18 mouse cellular contexts compared by ENCODE assay signal in genomic region chr11:116497313-116497712, GRCm38 (mm10). TPM values are rescaled to one million over a fixed set of nuclear protein-coding genes. Genes with fewer than 3 reads are reported as not detected.
"Had no signal": no experiment of that assay in that cellular context is flagged by ENCODE, and none has a peak within 500 bp of the region (broad histone marks: within the 10 kb centered on the region; RNA-seq: fewer than 3 reads in every experiment).

No protein-coding gene starts in this region.

- H3K4me3 ChIP-seq: midbrain, embryonic 10.5 days; midbrain, embryonic 12.5 days; neural tube, embryonic 12.5 days; stomach, embryonic 15.5 days had no signal

- DNase-seq: lung, adult 18-20 months; lung, embryonic 14.5 days; lung, postnatal 10 days; lung, postnatal 4 days; midbrain, embryonic 14.5 days; right cerebral cortex, postnatal 14 days; thymus, adult 2 months; thymus, postnatal 25 days; thymus, postnatal 4 days had no signal

- H3K9me3 ChIP-seq: midbrain, embryonic 10.5 days; neural tube, embryonic 12.5 days; stomach, embryonic 15.5 days had no signal

- H3K36me3 ChIP-seq: midbrain, embryonic 10.5 days; midbrain, embryonic 12.5 days; neural tube, embryonic 12.5 days; stomach, embryonic 15.5 days had no signal

- H3K9ac ChIP-seq: liver, embryonic 14.5 days; lung, embryonic 14.5 days; midbrain, embryonic 12.5 days; neural tube, embryonic 12.5 days; stomach, embryonic 15.5 days had no signal

- H3K4me2 ChIP-seq: lung, embryonic 14.5 days; midbrain, embryonic 12.5 days; neural tube, embryonic 12.5 days; stomach, embryonic 15.5 days had no signal

- H3K27ac ChIP-seq: liver, embryonic 14.5 days; midbrain, embryonic 10.5 days; midbrain, embryonic 12.5 days; neural tube, embryonic 12.5 days; stomach, embryonic 15.5 days; stomach, postnatal 0 days had no signal

- H3K27me3 ChIP-seq: midbrain, embryonic 12.5 days; neural tube, embryonic 12.5 days; stomach, embryonic 15.5 days had no signal

RNA-seq across cellular contexts. Expression of gene Qrich2, which starts 31.3 kb away (rescaled TPM):
- polyA plus RNA-seq: liver, embryonic 16.5 days; lung, embryonic 16.5 days; midbrain, embryonic 12.5 days; midbrain, embryonic 14.5 days; neural tube, embryonic 12.5 days; neural tube, embryonic 14.5 days had no signal
